Mouse (Mus musculus) limb, embryonic 14.5 days (tissue): ENCODE data around the gene Zfp341. TPM values are rescaled to one million over a fixed set of nuclear protein-coding genes. Genes with fewer than 3 reads are reported as not detected.
A peak's percentile ranks its signal among the peaks of the same experiment; 100 is the strongest.

Source experiments
- ATAC-seq: fragments of 200-750 bp; cut with Nextera tagmentation; 2 replicates; pipeline ENCODE4 v1.8.0; 2017; ENCODE audit warnings: low read depth, moderate number of reproducible peaks, moderate TSS enrichment; ENCODE audit not compliant: low FRiP score
- DNase-seq: peaks from one replicate; pipeline ENCODE4 v3.0.0-alpha.2; 2015; ENCODE audit warnings: low spot score
- H3K27ac ChIP-seq: fragments of 300-500 bp; sonication (generic); replicated peaks from 2 replicates; pipeline ENCODE4 v1.5.1; 2014; ENCODE audit warnings: low read depth, mild to moderate bottlenecking, low read length, moderate library complexity, mixed read lengths
- H3K27me3 ChIP-seq: fragments of 300-500 bp; sonication (generic); 2 replicates; pipeline ENCODE4 v1.6.1; 2014; ENCODE audit warnings: low read length, mixed read lengths; ENCODE audit not compliant: control insufficient read depth, insufficient read depth
- H3K36me3 ChIP-seq: fragments of 300-500 bp; sonication (generic); 2 replicates; pipeline ENCODE4 v1.6.1; 2014; ENCODE audit warnings: mild to moderate bottlenecking, low read length, moderate library complexity, mixed read lengths; ENCODE audit not compliant: control insufficient read depth, insufficient read depth
- H3K4me1 ChIP-seq: fragments of 300-500 bp; sonication (generic); 2 replicates; pipeline ENCODE4 v1.6.1; 2014; ENCODE audit warnings: antibody characterized with exemption, low read length, mixed read lengths; ENCODE audit not compliant: control insufficient read depth, insufficient read depth
- H3K4me2 ChIP-seq: fragments of 300-500 bp; sonication (generic); replicated peaks from 2 replicates; pipeline ENCODE4 v1.6.1; 2014; ENCODE audit warnings: low read depth, mild to moderate bottlenecking, low read length, moderate library complexity; ENCODE audit not compliant: severe bottlenecking
- H3K4me3 ChIP-seq: fragments of 300-500 bp; sonication (generic); replicated peaks from 2 replicates; pipeline ENCODE4 v1.5.1; 2014; ENCODE audit warnings: low read length
- H3K9ac ChIP-seq: fragments of 300-500 bp; sonication (generic); 2 replicates; pipeline ENCODE4 v1.6.1; 2014; ENCODE audit warnings: mild to moderate bottlenecking, low read depth, low read length, moderate library complexity; ENCODE audit not compliant: severe bottlenecking
- H3K9me3 ChIP-seq: fragments of 300-500 bp; sonication (generic); 2 replicates; pipeline ENCODE4 v1.6.1; 2016; ENCODE audit warnings: low read length; ENCODE audit not compliant: control insufficient read depth
- POLR2A ChIP-seq: fragments of 200-500 bp; IDR thresholded peaks from 2 replicates; pipeline ENCODE4 v1.8.0; 2012; ENCODE audit warnings: inconsistent platforms, mild to moderate bottlenecking, moderate library complexity, borderline replicate concordance; ENCODE audit not compliant: insufficient read depth, insufficient read length; ENCODE audit errors: extremely low read depth
- WGBS: fragments of 180-500 bp; shearing (Covaris S2); extraction: QIAGEN DNeasy Blood & Tissue Kit; methylation state at CpG from one replicate; pipeline ENCODE4 v1.1.7; 2014; 5-methylcytosine and 5-hydroxymethylcytosine counted together
- polyA plus RNA-seq, 2 experiments: library from polyadenylated mRNA; depleted of rRNA in 1 of 2; stranded (reverse) in 1 of 2; unstranded in 1 of 2; fragments of >200 nt; fragmentation: Nextera tagmentation in 1 of 2; extraction: Ambion mirVana in 1 of 2; gene quantifications; 2 replicates each; pipeline versions ENCODE4 v1.2.1 to v1.2.3; 2012 to 2014

The Zfp341 gene
- polyA plus RNA-seq, 2 experiments, result 1.1 to 7.1 TPM

- Histone ChIP-seq H3K4me2 (0 out of 2 replicates have a peak overlapping the region, but pooled peaks have one; percentile 63), H3K27ac (no peak overlapping the region), H3K4me1 (peaks cover 17% of the 10 kb centered on the region), H3K27me3 (no peaks in the 10 kb centered on the region), H3K36me3 (peaks cover 10% of the 10 kb centered on the region; the same call in 1 of the 2 replicates), H3K9me3 (no peaks in the 10 kb centered on the region), H3K9ac (0 out of 2 replicates have a peak overlapping the region, but pooled peaks have one; percentile 88), H3K4me3 (no peak overlapping the region)
- TF ChIP-seq POLR2A, result no peak
- WGBS, result 87% methylated on average over 5 of the region's 5 CpGs
- DNase-seq (no peak), ATAC-seq (no peak)
Measured at GRCm38 (mm10) chr2:154659531-154660074, 46.5 kb downstream of the Zfp341 start.

DNA sequence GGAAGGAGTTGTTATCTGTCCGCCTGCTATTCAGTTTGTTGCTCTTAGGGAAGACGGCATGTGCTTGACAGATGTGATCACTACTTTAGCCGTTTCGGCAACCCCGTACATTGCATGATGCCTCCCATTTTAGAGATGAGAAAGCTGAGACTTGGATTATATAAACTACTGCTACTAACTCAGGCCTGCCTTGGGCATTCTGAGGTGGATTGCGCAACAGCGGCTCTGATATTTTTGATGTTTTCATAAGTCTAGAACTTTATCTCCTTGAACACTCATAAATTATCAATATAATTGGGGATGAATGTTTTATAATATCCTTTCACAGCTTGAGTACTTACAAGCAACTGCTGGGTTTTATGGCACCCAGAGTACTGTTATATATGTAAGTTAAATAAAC lies 55.6 kb downstream of the Zfp341 start:
- 68% methylated on average over 7 of the region's 7 CpGs for WGBS
- ATAC-seq, result no peak
- Histone ChIP-seq H3K9ac (no peak overlapping the region), H3K27ac (no peak overlapping the region), H3K4me1 (peaks cover under 1% of the 10 kb centered on the region; the same call in 1 of the 2 replicates), H3K27me3 (no peaks in the 10 kb centered on the region), H3K36me3 (peaks cover 5% of the 10 kb centered on the region; the same call in 1 of the 2 replicates), H3K9me3 (no peaks in the 10 kb centered on the region), H3K4me2 (no peak overlapping the region), H3K4me3 (no peak overlapping the region)
- no peak for DNase-seq
- TF ChIP-seq POLR2A, result no peak

DNA sequence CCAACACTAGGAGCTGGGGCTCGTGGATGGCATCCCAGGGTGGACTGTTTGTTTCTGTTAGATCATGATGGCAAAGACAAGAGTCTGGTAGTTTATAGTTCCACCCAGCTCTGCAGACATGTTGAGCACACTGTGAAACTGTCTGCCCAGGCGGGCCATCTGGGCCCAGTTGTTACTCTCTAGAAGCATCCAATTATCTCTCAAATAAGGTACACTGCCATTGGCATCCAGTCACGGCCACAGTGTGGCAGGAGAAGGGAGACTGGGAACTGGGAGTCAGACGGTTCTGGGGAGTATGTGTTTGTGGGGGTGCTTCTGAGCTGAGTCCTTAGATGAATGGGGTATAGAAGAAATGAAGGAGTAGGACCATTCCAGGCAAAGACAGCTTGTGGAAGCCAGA lies 57.0 kb downstream of the Zfp341 start:
- Histone ChIP-seq H3K4me3 (no peak overlapping the region), H3K9me3 (no peaks in the 10 kb centered on the region), H3K27ac (no peak overlapping the region), H3K36me3 (peaks cover 5% of the 10 kb centered on the region; the same call in 1 of the 2 replicates), H3K27me3 (no peaks in the 10 kb centered on the region), H3K9ac (no peak overlapping the region), H3K4me2 (no peak overlapping the region), H3K4me1 (peaks cover 7% of the 10 kb centered on the region; the same call in 1 of the 2 replicates)
- DNase-seq, result no peak
- WGBS, result 74% methylated on average over 4 of the region's 4 CpGs
- no peak for ATAC-seq
- TF ChIP-seq POLR2A, result no peak

DNA sequence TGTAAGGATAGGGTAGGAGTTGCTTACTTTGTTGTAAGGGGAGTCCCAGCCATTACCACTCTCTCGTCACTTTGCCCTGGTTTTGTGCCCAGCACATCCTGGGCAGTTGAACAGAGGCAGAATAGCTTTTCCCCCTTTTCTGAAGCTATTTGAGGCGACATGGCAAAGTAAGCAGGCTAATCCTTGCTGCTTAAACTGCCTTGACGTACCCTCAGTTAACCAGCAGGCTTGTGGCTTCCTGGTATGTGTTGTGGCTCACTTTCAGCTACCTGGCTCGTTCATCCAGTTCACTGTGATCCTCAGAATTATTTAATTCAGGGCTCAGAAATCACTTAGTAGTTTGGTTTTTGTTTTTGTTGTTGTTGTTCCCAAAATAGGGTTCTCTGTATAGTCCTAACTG lies 57.6 kb downstream of the Zfp341 start:
- Histone ChIP-seq H3K4me3 (no peak overlapping the region), H3K27ac (no peak overlapping the region), H3K9me3 (no peaks in the 10 kb centered on the region), H3K27me3 (no peaks in the 10 kb centered on the region), H3K9ac (no peak overlapping the region), H3K4me2 (no peak overlapping the region), H3K36me3 (peaks cover 10% of the 10 kb centered on the region; the same call in 1 of the 2 replicates), H3K4me1 (peaks cover 7% of the 10 kb centered on the region; the same call in 1 of the 2 replicates)
- 84% methylated on average over 4 of the region's 4 CpGs for WGBS
- no peak for DNase-seq
- no peak for ATAC-seq
- TF ChIP-seq POLR2A, result no peak

GRCm38 (mm10) chr2:154674008-154674407 lies 60.9 kb downstream of the Zfp341 start:
- Histone ChIP-seq H3K27ac (0 out of 2 replicates have a peak overlapping the region, but pooled peaks have one; percentile 33), H3K4me2 (no peak overlapping the region), H3K4me1 (peaks cover 23% of the 10 kb centered on the region), H3K9ac (0 out of 2 replicates have a peak overlapping the region, but pooled peaks have one; percentile 12), H3K27me3 (no peaks in the 10 kb centered on the region), H3K9me3 (no peaks in the 10 kb centered on the region), H3K36me3 (peaks cover 11% of the 10 kb centered on the region; the same call in 1 of the 2 replicates), H3K4me3 (no peak overlapping the region)
- TF ChIP-seq POLR2A, result no peak
- no peak for ATAC-seq
- WGBS, result 63% methylated on average over 4 of the region's 4 CpGs
- no peak for DNase-seq
